Mouse (Mus musculus): Measurements from ENCODE around the gene Rbms3.

GRCm38 (mm10) chr9:116795240-116795955 lies 834.3 kb downstream of the Rbms3 start:
- no peak for TF ChIP-seq CHD2 (IDR thresholded peaks at IDR 0.05; ENCODE audit: low read depth, low read length)
- TF ChIP-seq ZC3H11A (IDR thresholded peaks at IDR 0.05; ENCODE audit: borderline replicate concordance, low read depth, low read length) = no peak
- TF ChIP-seq MAFK (IDR thresholded peaks at IDR 0.05; ENCODE audit: insufficient read depth, low read depth, low read length) = no peak
- TF ChIP-seq ZNF384 (IDR thresholded peaks at IDR 0.05; ENCODE audit: low read depth, low read length) = no peak
- no peak for TF ChIP-seq HCFC1 (IDR thresholded peaks at IDR 0.05; ENCODE audit: borderline replicate concordance, insufficient read depth, low read length)

Measured in ES-E14 (cell line).